Mouse (Mus musculus) MN1 (cell line): ENCODE data around the gene Myadm.
"Not testable (repeated sequence)": the region's sequence is repeated elsewhere in the genome, so short reads cannot be mapped to it uniquely, and the experiment has no call there.

ENCODE experiments used
- DNase-seq: peaks from one replicate; pipeline ENCODE4 v3.0.0-alpha.2; 2016; ENCODE audit warnings: low spot score

Myadm gene

GRCm38 (mm10) chr7:3290257-3291033, 1.6 kb downstream of the Myadm start:
- DNase-seq, result peak; percentile 97

GRCm38 (mm10) chr7:3291197-3291596, 2.3 kb downstream of the Myadm start:
- DNase-seq, result peak; percentile 68

DNA sequence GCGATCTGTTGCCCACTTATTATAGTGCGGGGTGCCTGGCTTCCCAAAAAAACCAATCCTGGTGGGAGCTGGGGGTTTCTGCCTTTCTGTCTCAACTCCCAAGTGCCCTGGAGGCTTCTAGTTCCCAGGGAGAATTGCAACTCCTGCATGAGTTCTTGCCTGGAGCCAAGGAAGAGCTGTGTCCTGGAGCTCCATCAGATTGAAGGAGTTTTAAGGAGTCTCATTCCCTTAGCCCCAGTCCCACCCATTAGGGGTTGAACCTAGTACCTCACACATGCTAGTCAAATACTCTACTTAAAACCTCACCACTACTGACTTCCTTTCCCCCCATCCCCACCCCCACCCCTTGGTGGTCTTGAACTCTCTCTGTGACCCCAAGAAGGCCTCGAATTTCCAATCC, 2.9 kb downstream of the Myadm start:
- no peak for DNase-seq

GRCm38 (mm10) chr7:3292271-3292670, 3.4 kb downstream of the Myadm start:
- DNase-seq, result not testable (repeated sequence)

DNA sequence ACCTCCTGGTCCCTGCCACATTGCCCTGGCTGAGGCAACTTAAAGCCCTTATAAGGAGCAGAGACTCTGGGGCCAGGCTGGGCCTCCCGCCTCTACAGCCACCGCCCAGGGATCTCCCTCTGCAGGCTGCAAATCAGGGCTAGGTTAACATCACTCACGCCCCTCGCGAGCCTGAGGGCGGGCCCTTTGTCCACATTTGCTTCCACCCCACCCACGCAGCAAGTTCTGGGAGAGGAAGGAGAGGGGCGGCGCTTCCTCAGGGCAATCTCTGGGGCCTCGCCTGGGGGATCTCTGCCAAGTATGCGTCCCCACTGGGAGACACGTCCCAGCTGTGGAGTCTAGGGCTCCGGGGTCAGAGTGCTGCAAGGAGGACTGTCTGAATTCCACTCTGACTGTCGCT, 3.9 kb downstream of the Myadm start:
- DNase-seq, result peak; percentile 82

- no peak for DNase-seq
Observed at GRCm38 (mm10) chr7:3294794-3295193, 5.9 kb downstream of the Myadm start.

DNA sequence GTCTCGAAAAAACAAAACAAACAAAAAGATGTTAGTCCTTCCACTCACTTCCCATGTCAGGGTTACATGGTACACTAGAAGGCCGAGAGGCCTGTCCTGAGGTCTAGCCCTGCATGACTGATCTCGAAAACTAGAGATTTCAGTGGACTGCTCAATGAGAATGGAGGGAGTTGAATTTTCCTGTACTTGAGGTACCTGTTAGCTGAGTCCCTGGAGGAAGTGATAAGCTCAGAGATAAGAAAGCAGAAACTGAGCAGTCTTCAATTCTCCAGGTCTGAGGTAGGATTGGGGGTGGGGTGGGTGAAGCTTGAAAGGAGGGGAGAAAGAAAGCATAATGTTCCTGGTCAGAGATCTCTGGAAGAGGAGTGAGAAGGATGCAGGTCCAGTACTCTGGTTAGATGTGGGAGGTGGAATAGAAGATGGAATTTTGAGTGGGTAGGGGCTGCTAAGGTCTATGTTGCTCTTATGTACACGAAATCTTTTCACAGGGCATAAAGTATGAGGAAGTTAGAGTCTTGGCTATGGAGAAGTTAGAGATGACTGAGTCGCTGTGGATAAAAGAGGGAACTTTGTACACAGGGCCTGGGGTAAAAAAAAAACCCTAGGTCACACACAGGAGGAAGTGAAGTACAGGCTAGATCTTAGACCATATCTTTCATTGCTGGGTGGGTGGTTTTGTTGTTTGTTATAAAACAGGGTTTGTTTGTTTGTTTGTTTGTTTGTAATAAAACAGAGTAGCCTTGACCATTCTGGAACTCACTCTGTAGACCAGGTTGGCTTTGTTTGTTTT, 6.6 kb downstream of the Myadm start:
- DNase-seq, result no peak

GRCm38 (mm10) chr7:3296711-3297110, 7.8 kb downstream of the Myadm start:
- DNase-seq, result no peak

DNA sequence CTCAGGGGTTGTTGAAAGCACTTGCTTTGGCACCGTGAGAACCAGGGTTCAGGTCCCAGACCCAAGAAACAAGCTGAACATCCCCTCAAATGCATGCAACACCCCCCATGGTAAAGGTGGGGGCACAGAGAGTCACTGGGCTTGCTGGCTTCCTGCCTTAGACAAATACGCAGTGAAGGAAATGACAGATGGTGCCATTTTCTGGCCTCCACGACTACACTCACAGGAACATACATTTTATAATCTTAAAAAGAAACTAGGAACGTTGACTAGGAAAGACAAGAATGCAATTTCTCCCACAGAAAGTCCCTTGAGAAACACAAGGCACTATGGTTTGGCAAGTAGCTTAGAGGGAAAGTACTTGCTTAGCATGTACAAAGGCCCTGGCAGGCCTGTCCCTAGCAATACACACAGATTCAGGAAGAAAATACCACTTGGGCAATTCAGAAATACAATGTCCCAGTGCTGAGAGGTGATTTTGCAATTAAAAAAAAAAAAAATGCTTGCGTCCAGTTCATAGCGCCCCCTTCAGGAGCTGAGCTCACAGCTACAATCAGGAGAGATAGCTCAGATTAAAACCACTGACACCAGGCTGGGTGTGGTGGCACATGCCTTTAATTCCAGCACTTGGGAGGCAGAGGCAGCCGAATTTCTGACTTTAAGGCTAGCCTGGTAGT, 11.2 kb downstream of the Myadm start:
- DNase-seq, result no peak

GRCm38 (mm10) chr7:3300891-3301627, 12.2 kb downstream of the Myadm start:
- no peak for DNase-seq

DNA sequence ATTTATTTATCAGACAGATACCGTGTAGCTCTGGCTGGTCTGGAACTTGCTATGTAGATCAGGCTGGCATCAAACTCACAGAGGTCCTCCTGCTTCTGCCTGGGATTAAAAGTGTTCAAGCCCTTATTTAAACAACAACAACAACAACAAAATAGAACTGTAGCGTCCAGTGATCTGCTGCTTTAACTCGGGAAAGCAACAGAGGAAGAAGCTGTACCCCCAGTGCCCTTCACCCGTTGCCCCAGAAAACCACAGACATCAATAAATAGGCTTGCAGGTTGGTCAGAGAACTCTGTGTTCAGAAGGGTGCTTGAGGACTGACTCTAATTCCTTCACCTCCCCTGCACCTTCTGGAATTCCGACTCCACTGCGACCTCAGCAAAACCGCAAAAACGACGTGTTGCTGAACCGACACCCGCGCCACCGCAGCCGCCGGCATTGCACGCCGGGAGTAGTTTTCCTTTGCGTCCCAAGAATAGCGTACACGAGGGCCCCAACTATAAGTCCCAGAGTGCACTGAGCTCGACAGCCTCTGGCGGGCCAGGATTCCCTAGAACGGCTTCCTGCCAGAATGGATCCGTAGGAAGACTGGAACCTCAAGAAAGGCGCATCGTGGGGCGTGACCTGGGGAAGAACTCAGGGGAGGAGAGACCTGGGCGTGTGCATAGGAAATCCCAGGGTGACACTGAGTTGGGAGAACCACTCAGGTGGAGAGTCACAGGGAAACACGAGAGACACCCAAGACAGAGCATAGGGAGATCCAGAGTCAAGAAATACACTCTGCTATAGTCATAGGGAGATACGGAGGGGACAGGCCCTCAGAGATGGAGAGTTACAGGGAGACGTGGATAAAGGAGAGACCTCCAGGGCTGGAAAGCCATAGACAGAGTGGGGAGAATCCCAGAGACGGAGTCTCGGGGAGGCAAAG, 13.0 kb downstream of the Myadm start:
- DNase-seq, result no peak

DNA sequence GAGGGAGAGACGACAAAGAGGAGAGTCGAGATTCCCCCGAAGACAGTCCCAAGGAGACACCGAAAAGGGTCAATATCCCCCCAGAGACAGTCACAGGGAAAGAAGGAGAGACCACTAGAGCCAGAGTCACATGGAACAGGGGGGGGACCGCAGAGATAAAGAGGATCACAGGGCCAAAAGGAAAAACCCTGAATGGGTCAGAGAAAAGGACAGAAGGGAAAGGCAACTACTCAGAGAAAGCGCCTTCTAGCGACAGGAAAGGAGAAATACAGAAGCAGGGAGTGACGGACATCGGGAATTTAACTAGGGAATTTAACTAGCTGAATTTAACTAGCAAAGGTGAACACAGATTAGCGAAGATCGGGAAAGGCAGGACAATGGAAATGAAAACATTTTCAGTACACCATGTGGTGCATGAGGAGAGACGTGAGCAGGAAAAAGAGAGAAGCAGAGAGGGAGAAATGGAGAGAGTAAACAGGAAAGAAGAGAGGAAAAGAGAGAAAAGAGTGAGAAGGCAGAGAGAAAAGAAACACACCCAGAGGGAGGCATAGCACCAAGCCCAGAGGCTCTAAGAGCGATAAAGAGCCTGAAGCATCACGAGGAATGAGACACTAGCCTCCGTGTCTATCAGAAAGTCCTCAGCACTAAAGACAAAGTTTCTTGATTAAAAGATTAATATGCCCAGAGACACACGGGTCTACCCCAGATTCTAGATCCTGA, 13.8 kb downstream of the Myadm start:
- peak; percentile 58 for DNase-seq

GRCm38 (mm10) chr7:3303276-3303781, 14.4 kb downstream of the Myadm start:
- DNase-seq, result peak; percentile 71

- DNase-seq, result peak; percentile 15
Observed at GRCm38 (mm10) chr7:3303789-3304188, 14.9 kb downstream of the Myadm start.

DNA sequence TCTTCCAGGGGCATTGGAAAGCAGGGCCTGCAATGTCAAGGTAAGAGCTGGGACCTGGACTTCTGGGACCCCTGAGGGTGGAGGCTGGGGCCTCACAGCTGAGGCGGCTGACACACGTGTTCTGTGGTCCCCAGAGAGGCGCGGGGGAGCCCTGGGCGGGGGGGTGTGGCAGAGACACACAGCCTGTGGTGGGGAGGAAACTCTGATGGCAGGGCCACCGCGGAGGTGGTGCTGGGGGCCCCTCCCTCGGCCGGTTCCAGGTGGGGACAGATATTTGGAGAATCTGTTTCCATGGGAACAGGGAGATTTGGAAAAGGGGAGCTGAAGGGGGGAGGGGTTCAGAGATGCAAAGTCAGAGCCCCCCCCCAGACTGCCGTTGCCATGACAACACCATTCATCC, 15.4 kb downstream of the Myadm start:
- no peak for DNase-seq

DNA sequence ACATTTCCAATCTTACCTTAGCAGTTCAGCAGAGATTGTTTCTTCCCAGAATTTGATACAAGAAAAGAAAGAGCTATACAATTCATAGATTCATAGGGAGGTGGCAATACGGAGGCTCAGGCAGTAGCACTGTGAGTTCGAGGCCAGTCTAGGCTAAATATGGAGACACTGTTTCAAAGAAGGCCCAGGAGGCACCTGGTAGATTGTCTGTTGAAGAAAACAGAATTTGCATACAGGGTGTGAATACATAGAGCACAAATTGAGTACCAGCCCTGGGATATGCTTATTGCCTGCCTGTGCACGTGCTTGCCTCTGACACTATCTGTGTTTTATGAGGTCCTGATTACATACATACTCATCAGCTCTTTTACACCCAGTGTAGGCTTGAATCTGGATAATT, 17.5 kb downstream of the Myadm start:
- no peak for DNase-seq

- no peak for DNase-seq
Observed at GRCm38 (mm10) chr7:3308646-3309045, 19.8 kb downstream of the Myadm start.

DNA sequence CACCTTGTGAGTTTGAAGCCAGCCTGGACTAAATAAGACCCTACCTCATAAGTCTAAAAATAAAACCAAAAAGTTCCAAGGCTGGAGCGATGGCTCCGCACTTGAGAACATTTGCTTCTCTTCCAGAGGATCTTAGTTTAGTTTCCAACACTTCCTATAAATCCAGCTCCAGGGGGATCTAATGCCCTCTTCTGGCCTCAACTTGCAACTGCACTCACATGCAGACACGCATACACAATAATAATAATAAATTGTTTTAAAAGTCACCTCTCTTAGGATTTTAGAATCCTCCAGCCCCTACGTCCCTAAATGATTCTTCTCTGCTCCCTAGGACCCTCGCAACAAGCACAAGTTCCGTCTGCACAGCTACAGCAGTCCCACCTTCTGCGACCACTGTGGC, 21.4 kb downstream of the Myadm start:
- no peak for DNase-seq

GRCm38 (mm10) chr7:3313571-3313970, 24.7 kb downstream of the Myadm start:
- DNase-seq, result no peak

DNA sequence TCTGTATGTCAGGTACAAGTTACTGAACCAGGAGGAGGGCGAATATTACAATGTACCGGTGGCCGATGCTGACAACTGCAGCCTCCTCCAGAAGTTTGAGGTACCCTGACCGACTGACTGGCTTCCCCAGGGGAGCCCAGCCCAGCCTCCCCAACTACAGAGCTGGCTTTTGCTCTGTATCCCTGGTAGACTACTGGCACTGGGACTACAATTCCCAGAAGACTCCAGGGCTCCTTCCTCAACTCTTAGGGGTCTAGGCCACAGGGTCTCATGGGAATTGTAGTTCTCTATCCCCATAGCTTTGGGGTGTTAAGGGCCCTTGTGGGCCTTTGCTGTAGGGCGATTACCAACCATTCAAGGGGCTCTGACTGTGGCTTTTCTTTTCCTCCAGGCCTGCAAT, 25.2 kb downstream of the Myadm start:
- DNase-seq, result no peak
